Mouse (Mus musculus) monocyte, adult 5-6 weeks (primary cell): Measurements from ENCODE around the gene Slamf6. TPM values are rescaled to one million over a fixed set of nuclear protein-coding genes. Genes with fewer than 3 reads are reported as not detected.
A peak's percentile ranks its signal among the peaks of the same experiment; 100 is the strongest.
"Not testable (repeated sequence)": the region's sequence is repeated elsewhere in the genome, so short reads cannot be mapped to it uniquely, and the experiment has no call there.

Experiments
- ATAC-seq: fragments of 153-309, 156-312 bp; replicated peaks from 2 replicates; pipeline ENCODE4 v1.8.0; 2017; ENCODE audit warnings: mild to moderate bottlenecking; ENCODE audit not compliant: low TSS enrichment, insufficient number of reproducible peaks, severe bottlenecking, poor library complexity, low FRiP score
- total RNA-seq: library from RNA; stranded (forward); fragments of 200-1000, 200-491, 200-594 nt; gene quantifications from 3 replicates; pipeline ENCODE4 v1.2.3, GENCODE M21; 2017

The Slamf6 gene
- total RNA-seq, 1 experiment from 2014 or later = 21.9 TPM

- ATAC-seq = no peak
Observed at GRCm38 (mm10) chr1:171948161-171948945, 31.0 kb downstream of the Slamf6 start.

- ATAC-seq = no peak
Observed at GRCm38 (mm10) chr1:171948946-171949508, 31.7 kb downstream of the Slamf6 start.

GRCm38 (mm10) chr1:171955071-171955470, 37.8 kb downstream of the Slamf6 start:
- ATAC-seq = no peak

GRCm38 (mm10) chr1:171957411-171957810, 40.1 kb downstream of the Slamf6 start:
- ATAC-seq = 0 out of 2 replicates have a peak, but pooled peaks have one; percentile 27

GRCm38 (mm10) chr1:171960726-171961125, 43.4 kb downstream of the Slamf6 start:
- ATAC-seq = no peak

GRCm38 (mm10) chr1:171961704-171962103, 44.4 kb downstream of the Slamf6 start:
- no peak for ATAC-seq

GRCm38 (mm10) chr1:171963613-171964012, 46.3 kb downstream of the Slamf6 start:
- ATAC-seq = no peak

GRCm38 (mm10) chr1:171966054-171966790, 48.9 kb downstream of the Slamf6 start:
- ATAC-seq = no peak

GRCm38 (mm10) chr1:171969221-171969620, 51.9 kb downstream of the Slamf6 start:
- ATAC-seq = no peak

GRCm38 (mm10) chr1:171970854-171971586, 53.7 kb downstream of the Slamf6 start:
- ATAC-seq = no peak

- not testable (repeated sequence) for ATAC-seq
Observed at GRCm38 (mm10) chr1:171974361-171974760, 57.0 kb downstream of the Slamf6 start.

- ATAC-seq = no peak
Observed at GRCm38 (mm10) chr1:171975377-171975776, 58.1 kb downstream of the Slamf6 start.

- no peak for ATAC-seq
Observed at GRCm38 (mm10) chr1:171975831-171976230, 58.5 kb downstream of the Slamf6 start.

- ATAC-seq = no peak
Observed at GRCm38 (mm10) chr1:171976826-171977539, 59.7 kb downstream of the Slamf6 start.

- ATAC-seq = no peak
Observed at GRCm38 (mm10) chr1:171977891-171978290, 60.6 kb downstream of the Slamf6 start.

GRCm38 (mm10) chr1:171979969-171980730, 62.8 kb downstream of the Slamf6 start:
- ATAC-seq = no peak

- ATAC-seq = no peak
Observed at GRCm38 (mm10) chr1:171982170-171982569, 64.9 kb downstream of the Slamf6 start.

- ATAC-seq = no peak
Observed at GRCm38 (mm10) chr1:171982740-171983139, 65.4 kb downstream of the Slamf6 start.
